Mouse (Mus musculus) embryonic facial prominence, embryonic 12.5 days (tissue): ENCODE measurements at regions not wholly inside any gene's neighbourhood (a gene's known extent, or its start where the extent isn't known, plus 50 kb on each side); places are given as distances from the start of the nearest gene placed in this dataset.
A peak's percentile ranks its signal among the peaks of the same experiment; 100 is the strongest.

ENCODE experiments used
- ATAC-seq: fragments of 200-750 bp; cut with Nextera tagmentation; 2 replicates; pipeline ENCODE4 v1.8.0; 2017; ENCODE audit not compliant: insufficient number of reproducible peaks, insufficient read depth, low FRiP score, low TSS enrichment
- H3K27ac ChIP-seq: fragments of 300-500 bp; sonication (generic); 2 replicates; pipeline ENCODE4 v1.5.1; 2016; ENCODE audit warnings: mild to moderate bottlenecking
- H3K27me3 ChIP-seq: fragments of 300-500 bp; sonication (generic); 2 replicates; pipeline ENCODE4 v1.6.1; 2016; ENCODE audit warnings: mild to moderate bottlenecking, moderate library complexity
- H3K36me3 ChIP-seq: fragments of 300-500 bp; sonication (generic); 2 replicates; pipeline ENCODE4 v1.6.1; 2016; ENCODE audit warnings: mild to moderate bottlenecking
- H3K4me1 ChIP-seq: fragments of 300-500 bp; sonication (generic); 2 replicates; pipeline ENCODE4 v1.6.1; 2016
- H3K4me2 ChIP-seq: fragments of 300-500 bp; sonication (generic); replicated peaks from 2 replicates; pipeline ENCODE4 v1.6.1; 2016; ENCODE audit warnings: mild to moderate bottlenecking, moderate library complexity
- H3K4me3 ChIP-seq: fragments of 300-500 bp; sonication (generic); 2 replicates; pipeline ENCODE4 v1.5.1; 2016; ENCODE audit warnings: mild to moderate bottlenecking
- H3K9ac ChIP-seq: fragments of 300-500 bp; sonication (generic); 2 replicates; pipeline ENCODE4 v1.6.1; 2016; ENCODE audit warnings: mild to moderate bottlenecking, moderate library complexity
- H3K9me3 ChIP-seq: fragments of 300-500 bp; sonication (generic); 2 replicates; pipeline ENCODE4 v1.6.1; 2016; ENCODE audit warnings: mild to moderate bottlenecking, moderate library complexity
- WGBS: fragments of 180-500 bp; shearing (Covaris S2); methylation state at CpG from one replicate; pipeline ENCODE4 v1.1.7; 2016; 5-methylcytosine and 5-hydroxymethylcytosine counted together

GRCm38 (mm10) chr10:42092500-42092899 lies 74.3 kb upstream of the Armc2 start:
- no peaks in the 10 kb centered on the region for H3K27me3 ChIP-seq
- no peak for ATAC-seq
- no peak overlapping the region for H3K27ac ChIP-seq
- no peak overlapping the region for H3K4me3 ChIP-seq
- H3K4me1 ChIP-seq = peaks cover 13% of the 10 kb centered on the region; the same call in 1 of the 2 replicates
- H3K4me2 ChIP-seq = no peak overlapping the region
- no peaks in the 10 kb centered on the region for H3K36me3 ChIP-seq
- 77% methylated on average over 6 of the region's 6 CpGs for WGBS
- H3K9me3 ChIP-seq = no peaks in the 10 kb centered on the region
- no peak overlapping the region for H3K9ac ChIP-seq

- no peaks in the 10 kb centered on the region for H3K9me3 ChIP-seq
- peaks cover 13% of the 10 kb centered on the region; the same call in 1 of the 2 replicates for H3K4me1 ChIP-seq
- ATAC-seq = no peak
- no peaks in the 10 kb centered on the region for H3K27me3 ChIP-seq
- no peak overlapping the region for H3K4me2 ChIP-seq
- H3K27ac ChIP-seq = no peak overlapping the region
- 66% methylated on average over 11 of the region's 11 CpGs for WGBS
- no peak overlapping the region for H3K4me3 ChIP-seq
- no peak overlapping the region for H3K9ac ChIP-seq
- no peaks in the 10 kb centered on the region for H3K36me3 ChIP-seq
These were observed 73.4 kb upstream of the Armc2 start for GRCm38 (mm10) chr10:42091546-42092168.

GRCm38 (mm10) chr10:42090806-42091205 lies 72.6 kb upstream of the Armc2 start:
- no peak for ATAC-seq
- 88% methylated on average over 7 of the region's 7 CpGs for WGBS
- Histone ChIP-seq H3K27me3 (no peaks in the 10 kb centered on the region), H3K9ac (no peak overlapping the region), H3K4me3 (no peak overlapping the region), H3K36me3 (no peaks in the 10 kb centered on the region), H3K9me3 (no peaks in the 10 kb centered on the region), H3K4me2 (no peak overlapping the region), H3K4me1 (peaks cover 13% of the 10 kb centered on the region; the same call in 1 of the 2 replicates), H3K27ac (no peak overlapping the region)

- H3K27ac ChIP-seq = no peak overlapping the region
- H3K4me3 ChIP-seq = no peak overlapping the region
- H3K4me2 ChIP-seq = no peak overlapping the region
- no peak for ATAC-seq
- peaks cover 13% of the 10 kb centered on the region; the same call in 1 of the 2 replicates for H3K4me1 ChIP-seq
- H3K9ac ChIP-seq = no peak overlapping the region
- H3K27me3 ChIP-seq = no peaks in the 10 kb centered on the region
- H3K9me3 ChIP-seq = no peaks in the 10 kb centered on the region
- H3K36me3 ChIP-seq = no peaks in the 10 kb centered on the region
- WGBS = 60% methylated on average over 3 of the region's 3 CpGs
These were observed 71.9 kb upstream of the Armc2 start for GRCm38 (mm10) chr10:42090147-42090546.

- H3K4me2 ChIP-seq = no peak overlapping the region
- ATAC-seq = no peak
- H3K27me3 ChIP-seq = no peaks in the 10 kb centered on the region
- no peaks in the 10 kb centered on the region for H3K36me3 ChIP-seq
- H3K4me3 ChIP-seq = no peak overlapping the region
- peaks cover 13% of the 10 kb centered on the region; the same call in 1 of the 2 replicates for H3K4me1 ChIP-seq
- no peaks in the 10 kb centered on the region for H3K9me3 ChIP-seq
- no peak overlapping the region for H3K27ac ChIP-seq
- H3K9ac ChIP-seq = no peak overlapping the region
- WGBS = 60% methylated on average over 5 of the region's 5 CpGs
These were observed 71.4 kb upstream of the Armc2 start for GRCm38 (mm10) chr10:42089686-42090085.

GRCm38 (mm10) chr10:42089235-42089625 lies 71.0 kb upstream of the Armc2 start:
- H3K9me3 ChIP-seq = no peaks in the 10 kb centered on the region
- ATAC-seq = peak; percentile 52; the same call in 1 of the 2 replicates
- peaks cover 13% of the 10 kb centered on the region; the same call in 1 of the 2 replicates for H3K4me1 ChIP-seq
- no peak overlapping the region for H3K4me3 ChIP-seq
- H3K9ac ChIP-seq = no peak overlapping the region
- no peak overlapping the region for H3K27ac ChIP-seq
- no peak overlapping the region for H3K4me2 ChIP-seq
- H3K27me3 ChIP-seq = no peaks in the 10 kb centered on the region
- 17% methylated on average over 3 of the region's 3 CpGs for WGBS
- no peaks in the 10 kb centered on the region for H3K36me3 ChIP-seq

- Histone ChIP-seq H3K27ac (no peak overlapping the region), H3K36me3 (no peaks in the 10 kb centered on the region), H3K4me2 (no peak overlapping the region), H3K4me3 (no peak overlapping the region), H3K9me3 (no peaks in the 10 kb centered on the region), H3K9ac (no peak overlapping the region), H3K27me3 (no peaks in the 10 kb centered on the region), H3K4me1 (peaks cover 13% of the 10 kb centered on the region; the same call in 1 of the 2 replicates)
- no peak for ATAC-seq
- WGBS = 56% methylated on average over 14 of the region's 14 CpGs
These were observed 70.5 kb upstream of the Armc2 start for GRCm38 (mm10) chr10:42088570-42089234.

- H3K4me3 ChIP-seq = no peak overlapping the region
- peaks cover 13% of the 10 kb centered on the region; the same call in 1 of the 2 replicates for H3K4me1 ChIP-seq
- WGBS = 87% methylated on average over 3 of the region's 3 CpGs
- no peaks in the 10 kb centered on the region for H3K36me3 ChIP-seq
- H3K4me2 ChIP-seq = no peak overlapping the region
- ATAC-seq = no peak
- no peaks in the 10 kb centered on the region for H3K27me3 ChIP-seq
- H3K9ac ChIP-seq = no peak overlapping the region
- H3K9me3 ChIP-seq = no peaks in the 10 kb centered on the region
- no peak overlapping the region for H3K27ac ChIP-seq
These were observed 69.7 kb upstream of the Armc2 start for GRCm38 (mm10) chr10:42087906-42088305.

GRCm38 (mm10) chr10:42086691-42087090 lies 68.4 kb upstream of the Armc2 start:
- Histone ChIP-seq H3K36me3 (no peaks in the 10 kb centered on the region), H3K4me1 (peaks cover 13% of the 10 kb centered on the region; the same call in 1 of the 2 replicates), H3K9me3 (no peaks in the 10 kb centered on the region), H3K27ac (no peak overlapping the region), H3K27me3 (no peaks in the 10 kb centered on the region), H3K9ac (no peak overlapping the region), H3K4me2 (no peak overlapping the region), H3K4me3 (no peak overlapping the region)
- ATAC-seq = no peak
- WGBS = 93% methylated on average over 10 of the region's 10 CpGs

GRCm38 (mm10) chr10:42085295-42085694 lies 67.1 kb upstream of the Armc2 start:
- Histone ChIP-seq H3K27ac (no peak overlapping the region), H3K9ac (no peak overlapping the region), H3K27me3 (no peaks in the 10 kb centered on the region), H3K9me3 (no peaks in the 10 kb centered on the region), H3K4me1 (peaks cover 13% of the 10 kb centered on the region; the same call in 1 of the 2 replicates), H3K4me3 (no peak overlapping the region), H3K4me2 (no peak overlapping the region), H3K36me3 (no peaks in the 10 kb centered on the region)
- no peak for ATAC-seq
- WGBS = 79% methylated on average over 2 of the region's 2 CpGs

- Histone ChIP-seq H3K4me1 (no peaks in the 10 kb centered on the region), H3K9me3 (no peaks in the 10 kb centered on the region), H3K4me3 (no peak overlapping the region), H3K27me3 (no peaks in the 10 kb centered on the region), H3K36me3 (no peaks in the 10 kb centered on the region), H3K9ac (no peak overlapping the region), H3K27ac (no peak overlapping the region), H3K4me2 (no peak overlapping the region)
- WGBS = 69% methylated on average over 7 of the region's 7 CpGs
- no peak for ATAC-seq
These were observed 64.1 kb upstream of the Armc2 start for GRCm38 (mm10) chr10:42082227-42082840.

GRCm38 (mm10) chr10:42079775-42080174 lies 61.5 kb upstream of the Armc2 start:
- Histone ChIP-seq H3K9ac (no peak overlapping the region), H3K27ac (no peak overlapping the region), H3K4me3 (no peak overlapping the region), H3K4me1 (no peaks in the 10 kb centered on the region), H3K36me3 (no peaks in the 10 kb centered on the region), H3K27me3 (no peaks in the 10 kb centered on the region), H3K9me3 (no peaks in the 10 kb centered on the region), H3K4me2 (no peak overlapping the region)
- ATAC-seq = no peak
